Mouse (Mus musculus) ovary, postnatal 14 days (tissue): ENCODE data around the gene Gm11559.
"Not testable (repeated sequence)": the region's sequence is repeated elsewhere in the genome, so short reads cannot be mapped to it uniquely, and the experiment has no call there.

Experiments used
- DNase-seq: peaks from one replicate; pipeline ENCODE4 v3.0.0; 2022; ENCODE audit warnings: low spot score

Gene Gm11559

DNA sequence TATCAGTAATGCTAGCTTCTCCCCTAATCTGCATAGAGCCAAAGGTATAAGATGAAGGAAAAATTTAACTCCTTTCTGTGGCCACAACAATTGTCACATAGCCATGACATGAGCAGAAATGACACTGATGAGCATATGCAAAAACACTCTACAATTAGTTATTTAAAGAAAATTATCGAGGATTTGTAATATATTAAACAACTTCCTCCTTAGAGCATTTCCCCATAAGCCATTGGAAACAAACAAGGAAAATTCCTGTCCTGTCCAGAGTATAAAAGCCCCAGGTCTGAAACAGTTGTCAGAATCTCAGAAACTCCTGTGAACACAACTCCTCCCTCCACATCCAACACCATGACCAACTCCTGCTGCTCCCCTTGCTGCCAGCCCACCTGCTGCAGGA, at the start of gene Gm11559:
Gm11559 (plus strand) TSS at position 301 of the 400 bp plus-strand sequence.
- DNase-seq = not testable (repeated sequence)

DNA sequence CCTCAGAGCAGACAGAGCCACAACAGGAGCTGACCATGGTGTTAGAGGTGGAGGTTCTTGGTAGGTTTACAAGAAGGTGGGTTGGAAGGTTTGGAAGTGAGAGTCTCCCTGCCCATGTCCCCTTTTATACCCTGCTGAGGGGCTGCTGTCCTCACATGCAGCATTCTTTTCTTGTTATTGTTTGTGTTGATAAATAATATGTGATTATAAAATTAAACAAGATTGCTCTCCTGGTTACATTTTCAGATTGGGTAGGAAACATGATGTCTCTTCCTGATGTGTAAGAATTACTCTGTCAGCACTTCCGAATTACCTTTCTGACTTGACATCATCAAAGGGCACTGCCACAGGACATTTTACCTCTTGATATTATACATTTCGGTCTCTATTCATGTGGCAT, 48.7 kb upstream of the Gm11559 start, which contains the start of gene Gm11564:
Gm11564 (minus strand) TSS at position 101 of the 400 bp plus-strand sequence.
- DNase-seq = not testable (repeated sequence)

DNA sequence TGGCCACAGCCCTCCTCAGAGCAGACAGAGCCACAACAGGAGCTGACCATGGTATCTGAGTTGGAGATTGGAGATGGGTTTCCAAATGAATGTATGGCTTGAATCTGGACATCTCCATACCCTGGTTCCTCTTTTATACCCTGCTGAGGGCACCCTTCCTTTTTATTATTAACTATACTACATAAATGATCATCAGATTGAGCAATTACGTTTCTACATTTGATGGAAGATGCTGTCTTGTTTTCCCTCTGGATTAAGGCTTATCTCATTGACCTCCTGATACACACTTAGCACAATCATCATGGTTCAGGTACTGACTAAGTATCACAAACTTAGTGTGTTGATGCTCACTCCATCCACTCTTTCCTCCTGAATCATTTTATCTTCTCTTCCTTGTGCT, 26.3 kb upstream of the Gm11559 start, which contains the start of gene 2300003K06Rik:
2300003K06Rik (minus strand) TSS at position 101 of the 400 bp plus-strand sequence.
- no peak for DNase-seq

DNA sequence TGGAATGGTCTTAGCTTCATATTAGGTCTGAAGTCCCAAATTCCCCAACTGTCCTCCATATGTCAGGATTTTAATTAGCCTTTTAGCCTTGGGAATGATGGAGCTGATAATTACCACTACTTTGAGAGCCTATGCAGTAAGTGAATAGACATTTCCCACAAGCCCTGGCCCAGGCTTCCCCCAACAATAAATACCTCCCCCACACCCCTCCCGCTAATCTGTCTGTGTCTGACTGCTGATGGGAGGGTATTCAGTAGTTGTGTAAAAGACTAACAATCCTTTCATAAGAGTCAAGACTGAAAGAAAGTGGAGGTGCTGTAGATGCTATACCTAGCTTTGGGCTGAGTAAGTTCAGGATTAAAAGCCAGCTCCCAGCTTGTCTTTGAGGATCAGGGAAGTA, 22.1 kb upstream of the Gm11559 start:
- DNase-seq = no peak

DNA sequence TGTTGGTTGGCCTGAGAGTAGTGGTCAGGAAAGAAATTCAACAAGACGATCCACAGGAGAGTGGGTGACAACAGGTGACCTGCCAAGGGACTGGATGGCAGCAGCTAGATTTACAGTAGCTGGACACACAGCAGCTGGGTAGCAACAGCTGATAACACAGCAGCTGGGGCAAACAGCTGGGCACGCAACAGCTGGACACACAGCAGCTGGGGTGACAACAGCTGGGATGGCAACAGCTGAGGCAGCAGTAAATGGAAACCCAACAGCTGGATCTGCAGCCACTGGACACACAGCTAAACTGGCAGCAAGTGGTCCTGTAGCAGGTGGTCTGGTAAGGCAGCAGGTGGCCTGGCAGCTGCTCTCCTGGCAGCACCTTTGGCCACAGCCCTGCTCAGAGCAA, 17.5 kb upstream of the Gm11559 start:
- no peak for DNase-seq

DNA sequence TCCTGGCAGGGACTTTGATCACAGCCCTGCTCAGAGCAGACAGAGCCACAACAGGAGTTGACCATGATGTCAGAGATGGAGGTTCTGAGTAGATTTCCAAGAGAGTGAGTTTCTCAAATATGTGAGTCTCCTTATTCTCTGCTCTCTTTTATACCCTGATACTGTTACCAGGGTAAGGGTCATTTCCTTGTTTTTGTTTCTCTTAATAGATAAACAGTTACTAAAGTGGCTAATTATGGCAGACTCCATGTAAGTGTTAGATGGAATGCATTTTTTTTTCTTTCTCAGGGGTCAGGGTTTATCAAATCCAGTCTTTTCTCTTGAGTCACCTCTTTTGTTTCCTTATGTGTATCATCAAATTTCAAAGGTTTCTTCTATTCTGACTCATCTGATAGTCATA, 12.8 kb upstream of the Gm11559 start, which contains the start of gene Krtap4-16:
Krtap4-16 (minus strand) TSS at position 101 of the 400 bp plus-strand sequence.
- DNase-seq = no peak

DNA sequence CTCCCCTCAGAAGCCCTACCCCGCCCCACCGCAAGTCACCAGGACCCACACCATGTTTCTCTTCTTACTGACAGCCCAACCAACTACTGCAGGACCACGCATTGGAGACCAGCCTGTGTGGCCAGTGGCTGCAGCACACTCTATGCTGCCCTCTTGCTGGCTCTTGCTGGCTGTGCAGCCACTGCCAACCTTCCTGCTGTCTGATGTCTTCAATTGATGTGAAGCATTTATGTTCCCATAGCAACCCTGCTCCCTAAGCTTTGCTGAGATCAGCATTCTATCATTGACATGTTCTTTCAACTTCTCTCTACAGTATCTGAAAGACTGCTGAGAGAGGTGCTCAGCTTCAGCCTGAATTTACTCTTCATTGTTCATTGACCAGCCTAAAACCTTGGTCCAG, 10.2 kb upstream of the Gm11559 start:
- no peak for DNase-seq

DNA sequence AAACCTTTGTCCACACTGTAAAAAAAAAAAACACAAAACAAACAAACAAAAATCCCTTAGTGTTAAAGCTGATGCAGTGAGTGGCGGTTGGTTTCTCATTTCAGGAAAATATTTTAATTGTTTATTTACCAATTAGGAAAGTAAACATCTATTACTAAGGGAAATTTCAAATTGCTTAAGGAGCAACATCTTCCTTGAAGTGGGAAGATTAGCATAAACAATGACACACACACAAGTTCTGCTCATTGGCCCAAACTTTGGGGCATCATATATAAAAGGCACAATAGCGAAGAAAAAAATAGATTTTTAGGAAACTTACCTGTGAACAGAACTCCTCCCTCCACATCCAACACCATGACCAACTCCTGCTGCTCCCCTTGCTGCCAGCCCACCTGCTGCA, 6.7 kb upstream of the Gm11559 start, which contains the start of gene Gm11568:
Gm11568 (plus strand) TSS at position 301 of the 400 bp plus-strand sequence.
- DNase-seq = no peak

DNA sequence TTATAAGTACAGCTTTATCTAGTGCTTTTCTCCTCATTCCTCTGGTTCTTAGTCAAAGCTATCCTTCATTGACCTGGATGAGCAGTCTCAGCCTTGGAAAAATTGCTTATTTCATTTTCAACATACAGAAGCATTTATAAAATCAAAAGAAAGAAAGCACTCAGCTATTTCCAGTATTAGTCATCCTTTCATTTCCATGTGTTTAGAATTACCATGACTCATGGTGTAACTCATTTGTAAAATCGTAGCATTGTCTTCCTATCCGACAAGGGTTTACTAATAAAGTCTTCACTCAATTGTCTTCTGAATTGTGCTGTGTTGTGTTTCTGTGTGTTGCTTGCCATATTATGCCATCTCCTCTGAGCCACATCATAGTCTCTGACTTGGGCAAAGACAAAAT, 5.5 kb upstream of the Gm11559 start:
- no peak for DNase-seq

DNA sequence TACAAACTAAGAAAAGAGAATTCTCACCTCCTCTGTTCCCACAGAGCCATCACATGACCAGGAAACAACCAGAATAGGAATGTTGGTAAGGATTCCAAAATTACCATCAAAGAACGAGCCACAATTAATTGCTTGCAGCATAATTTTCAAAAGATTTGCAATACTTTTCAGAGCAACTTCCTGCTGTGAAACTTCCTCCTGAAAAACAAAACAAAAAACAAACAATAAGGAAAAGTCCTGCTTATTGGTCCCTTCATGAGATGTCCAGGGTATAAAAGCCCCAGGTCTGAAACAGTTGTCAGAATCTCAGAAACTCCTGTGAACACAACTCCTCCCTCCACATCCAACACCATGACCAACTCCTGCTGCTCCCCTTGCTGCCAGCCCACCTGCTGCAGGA, 8.8 kb downstream of the Gm11559 start, which contains the start of gene Krtap9-1:
Krtap9-1 (plus strand) TSS at position 301 of the 400 bp plus-strand sequence.
- not testable (repeated sequence) for DNase-seq

DNA sequence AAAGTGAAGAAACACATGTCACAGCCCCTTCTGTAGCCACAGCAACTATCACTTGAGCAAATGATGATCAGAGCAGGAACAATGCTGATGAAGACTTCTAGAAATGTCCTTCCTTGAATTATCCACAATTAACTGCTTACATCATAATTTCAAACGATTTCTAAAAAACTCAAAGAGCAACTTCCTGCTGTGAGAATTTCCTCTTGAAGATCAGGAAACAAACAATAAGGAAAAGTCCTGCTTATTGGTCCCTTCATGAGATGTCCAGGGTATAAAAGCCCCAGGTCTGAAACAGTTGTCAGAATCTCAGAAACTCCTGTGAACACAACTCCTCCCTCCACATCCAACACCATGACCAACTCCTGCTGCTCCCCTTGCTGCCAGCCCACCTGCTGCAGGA, 14.6 kb downstream of the Gm11559 start, which contains the start of gene Gm11567:
Gm11567 (plus strand) TSS at position 301 of the 400 bp plus-strand sequence.
- DNase-seq = not testable (repeated sequence)

DNA sequence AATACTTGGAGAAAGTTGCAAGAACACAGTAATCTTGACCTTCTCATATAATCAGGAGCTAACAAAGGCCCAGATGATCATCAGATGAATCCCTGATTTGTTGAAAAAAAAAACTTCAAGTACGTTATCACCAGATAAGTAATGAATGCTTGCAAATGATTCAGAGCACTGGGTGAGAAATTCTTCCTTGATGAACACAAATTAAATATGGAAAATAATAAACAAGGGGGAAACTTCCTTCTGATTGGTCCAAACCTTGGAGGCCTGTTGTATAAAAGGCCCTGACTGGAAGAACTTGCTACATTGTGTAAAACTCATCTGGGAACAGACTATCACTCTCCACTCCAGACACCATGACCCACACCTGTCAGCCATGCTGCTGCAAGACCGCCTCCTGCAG, 43.3 kb downstream of the Gm11559 start, which contains the start of gene Krtap31-1:
Krtap31-1 (plus strand) TSS at position 301 of the 400 bp plus-strand sequence.
- no peak for DNase-seq

DNA sequence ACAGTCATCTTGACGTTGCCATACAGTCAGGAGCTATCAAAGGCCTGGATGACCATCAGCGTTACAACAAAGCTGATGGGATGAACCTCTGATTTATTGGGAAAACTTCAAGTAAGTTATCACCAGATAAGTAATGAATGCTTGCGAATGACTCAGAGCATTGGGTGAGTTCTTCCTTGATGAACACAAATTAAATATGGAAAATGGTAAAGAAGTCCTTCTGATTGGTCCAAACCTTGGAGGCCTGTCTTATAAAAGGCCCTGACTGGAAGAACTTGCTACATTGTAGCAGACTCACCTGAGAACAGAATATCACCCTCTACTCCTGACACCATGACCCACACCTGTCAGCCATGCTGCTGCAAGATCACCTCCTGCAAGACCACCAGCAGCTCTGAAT, 50.2 kb downstream of the Gm11559 start, which contains the start of gene Gm11565:
Gm11565 (plus strand) TSS at position 301 of the 400 bp plus-strand sequence.
- DNase-seq = no peak
